Mouse (Mus musculus): Measurements from ENCODE around the gene Slc25a35.

DNA sequence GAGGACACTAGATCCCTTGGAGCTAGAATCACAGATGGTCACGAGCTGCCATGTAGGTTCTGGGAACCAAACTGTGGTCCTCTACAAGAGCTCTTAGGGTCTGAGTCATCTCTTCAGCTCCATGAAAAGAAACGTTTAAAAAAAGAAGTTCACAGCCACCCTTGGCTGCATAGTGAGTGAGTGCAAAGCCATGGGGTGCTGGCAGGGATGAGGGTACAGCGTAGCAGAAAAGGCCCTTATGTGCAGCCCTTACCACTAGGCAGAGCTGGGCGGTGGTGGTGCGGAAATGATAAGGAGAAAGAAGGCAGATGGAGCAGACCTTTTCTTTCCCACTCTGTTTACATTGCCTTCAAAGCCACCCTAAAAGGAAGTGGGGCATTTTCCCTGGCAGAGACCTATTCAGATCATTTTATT, 11.4 kb downstream of the Slc25a35 start:
- TF ChIP-seq CTCF (IDR thresholded peaks at IDR 0.05; ENCODE audit: low read depth, low read length) (no peak), POLR2AphosphoS5 (IDR thresholded peaks at IDR 0.05; ENCODE audit: insufficient replicate concordance, low read depth, low read length) (no peak), GATA1 (IDR thresholded peaks at IDR 0.05; ENCODE audit: borderline replicate concordance, low read length) (no peak), TAL1 (conservative IDR thresholded peaks at IDR 0.05; ENCODE audit: low read depth, low read length) (no peak)

Measured in G1E (cell line).